Mouse (Mus musculus): ENCODE measurements at regions not wholly inside any gene's neighbourhood (a gene's known extent, or its start where the extent isn't known, plus 50 kb on each side); places are given as distances from the start of the nearest gene placed in this dataset.

- TF ChIP-seq GATA1 (IDR thresholded peaks at IDR 0.05; ENCODE audit: borderline replicate concordance, low read length) (no peak), FLI1 (IDR thresholded peaks at IDR 0.05; ENCODE audit: low read length) (no peak)
Observed at GRCm38 (mm10) chr7:58460939-58461338, 195.0 kb upstream of the Atp10a start.
